Mouse (Mus musculus) right cerebral cortex, postnatal 25 days (tissue): ENCODE results near the gene Gm5128.
"Not testable (repeated sequence)": the region's sequence is repeated elsewhere in the genome, so short reads cannot be mapped to it uniquely, and the experiment has no call there.

ENCODE experiments used
- DNase-seq: peaks from one replicate; pipeline ENCODE4 v3.0.0; 2022

Gm5128 gene

GRCm38 (mm10) chrX:135372984-135373383 is at the start of gene Gm5128:
Gene Gm5128 (plus strand): TSS chrX:135373284.
- not testable (repeated sequence) for DNase-seq

DNA sequence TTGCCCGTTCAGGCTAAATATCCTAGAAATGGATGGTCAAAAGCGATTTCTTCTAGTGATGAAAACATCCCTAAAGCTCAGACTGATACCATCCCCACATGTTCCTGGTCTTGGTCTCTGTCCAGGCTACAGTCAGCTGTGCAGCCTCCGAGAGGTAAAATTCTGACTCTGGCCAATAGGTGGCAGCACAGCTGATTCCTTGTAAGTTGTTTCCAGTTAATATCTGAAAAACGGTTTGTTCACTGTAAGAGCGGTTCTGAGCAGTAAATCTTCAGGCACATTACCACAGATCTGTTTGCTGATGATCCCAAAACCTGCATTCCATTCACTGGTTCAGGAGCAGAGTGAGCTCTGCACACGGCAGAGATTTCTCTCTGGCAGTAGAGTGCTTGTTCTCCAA is 12.4 kb upstream of the Gm5128 start:
- DNase-seq = not testable (repeated sequence)

DNA sequence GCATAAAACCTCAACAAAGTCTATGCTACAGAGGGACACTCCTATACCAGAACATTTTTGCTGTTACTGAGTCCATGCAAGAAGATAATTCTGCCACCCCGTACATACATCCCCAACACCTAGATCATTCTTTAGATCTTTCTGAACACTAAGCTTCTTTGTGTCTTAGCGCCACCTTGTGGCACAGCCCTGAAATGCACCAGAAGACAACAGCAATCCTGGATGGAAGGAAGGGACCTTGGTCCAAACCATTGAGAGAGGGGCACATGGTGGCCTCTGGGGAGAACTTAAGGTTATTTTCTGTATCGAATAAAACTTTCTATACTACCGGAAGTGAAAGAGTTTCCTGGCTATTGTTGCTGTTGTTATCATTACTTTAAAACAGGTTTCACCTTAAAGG is 11.1 kb upstream of the Gm5128 start:
- not testable (repeated sequence) for DNase-seq

- DNase-seq = not testable (repeated sequence)
Observed at GRCm38 (mm10) chrX:135403578-135403977, 30.5 kb downstream of the Gm5128 start.

DNA sequence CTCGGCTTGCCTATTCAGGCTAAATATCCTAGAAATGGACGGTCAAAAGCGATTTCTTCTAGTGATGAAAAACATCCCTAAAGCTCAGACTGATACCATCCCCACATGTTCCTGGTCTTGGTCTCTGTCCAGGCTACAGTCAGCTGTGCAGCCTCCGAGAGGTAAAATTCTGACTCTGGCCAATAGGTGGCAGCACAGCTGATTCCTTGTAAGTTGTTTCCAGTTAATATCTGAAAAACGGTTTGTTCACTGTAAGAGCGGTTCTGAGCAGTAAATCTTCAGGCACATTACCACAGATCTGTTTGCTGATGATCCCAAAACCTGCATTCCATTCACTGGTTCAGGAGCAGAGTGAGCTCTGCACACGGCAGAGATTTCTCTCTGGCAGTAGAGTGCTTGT is 48.1 kb downstream of the Gm5128 start:
- DNase-seq = not testable (repeated sequence)

- DNase-seq = not testable (repeated sequence)
Observed at GRCm38 (mm10) chrX:135421824-135422223, 48.7 kb downstream of the Gm5128 start.

DNA sequence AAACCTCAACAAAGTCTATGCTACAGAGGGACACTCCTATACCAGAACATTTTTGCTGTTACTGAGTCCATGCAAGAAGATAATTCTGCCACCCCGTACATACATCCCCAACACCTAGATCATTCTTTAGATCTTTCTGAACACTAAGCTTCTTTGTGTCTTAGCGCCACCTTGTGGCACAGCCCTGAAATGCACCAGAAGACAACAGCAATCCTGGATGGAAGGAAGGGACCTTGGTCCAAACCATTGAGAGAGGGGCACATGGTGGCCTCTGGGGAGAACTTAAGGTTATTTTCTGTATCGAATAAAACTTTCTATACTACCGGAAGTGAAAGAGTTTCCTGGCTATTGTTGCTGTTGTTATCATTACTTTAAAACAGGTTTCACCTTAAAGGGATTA is 49.4 kb downstream of the Gm5128 start:
- DNase-seq = not testable (repeated sequence)
